Mouse (Mus musculus) left cerebral cortex, adult 18-20 months (tissue): ENCODE results near the gene Atf7. TPM values are rescaled to one million over a fixed set of nuclear protein-coding genes. Genes with fewer than 3 reads are reported as not detected.

Experiments used
- DNase-seq, 2 experiments: peaks; one replicate each; pipeline ENCODE4 v3.0.0; 2021 to 2022; ENCODE audit warnings: low spot score in 2 of 2, mixed read lengths in 1 of 2
- total RNA-seq, 2 experiments: library from RNA; stranded (reverse); gene quantifications; 2 replicates each; pipeline ENCODE4 v1.2.3; 2021

The Atf7 gene
- total RNA-seq, 2 experiments from 2014 or later: 33.9 to 36.3 TPM

DNA sequence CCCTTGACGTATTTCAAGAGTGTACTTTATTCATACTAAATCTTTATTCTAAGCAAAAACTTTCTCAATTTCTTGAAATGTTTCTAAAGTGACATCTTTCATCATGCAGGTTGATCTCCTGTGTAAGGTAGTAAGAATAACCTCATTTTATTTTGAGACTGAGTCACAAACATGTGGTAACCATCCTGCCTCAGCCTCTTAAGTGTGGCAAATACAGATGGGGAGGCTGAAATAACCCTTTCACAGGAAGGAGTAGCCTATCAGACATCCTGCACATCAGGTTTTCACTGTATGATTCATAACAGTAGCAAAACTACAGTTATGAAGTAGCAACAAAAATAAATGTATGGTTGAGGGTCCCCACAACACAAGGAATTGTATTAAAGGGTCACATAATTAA lies 69.7 kb downstream of the Atf7 start:
- DNase-seq: no peak

DNA sequence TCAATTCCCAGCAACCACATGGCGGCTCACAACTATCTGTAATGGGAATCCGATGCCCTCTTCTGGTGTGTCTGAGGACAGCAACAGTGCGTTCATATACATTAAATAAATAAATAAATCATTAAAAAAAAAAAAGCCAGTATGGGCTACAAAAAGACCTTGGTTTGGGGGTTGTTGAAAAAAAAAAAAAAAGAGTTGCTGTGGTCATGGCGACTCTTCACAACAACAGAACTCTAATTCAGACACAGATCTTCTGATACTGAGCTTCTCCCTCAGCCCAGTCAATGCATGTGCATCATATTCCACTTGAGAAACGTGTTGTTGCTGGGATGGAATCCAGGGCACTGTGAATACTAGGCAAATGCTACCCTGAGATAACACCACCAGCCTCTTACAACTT lies 72.7 kb downstream of the Atf7 start:
- no peak for DNase-seq

DNA sequence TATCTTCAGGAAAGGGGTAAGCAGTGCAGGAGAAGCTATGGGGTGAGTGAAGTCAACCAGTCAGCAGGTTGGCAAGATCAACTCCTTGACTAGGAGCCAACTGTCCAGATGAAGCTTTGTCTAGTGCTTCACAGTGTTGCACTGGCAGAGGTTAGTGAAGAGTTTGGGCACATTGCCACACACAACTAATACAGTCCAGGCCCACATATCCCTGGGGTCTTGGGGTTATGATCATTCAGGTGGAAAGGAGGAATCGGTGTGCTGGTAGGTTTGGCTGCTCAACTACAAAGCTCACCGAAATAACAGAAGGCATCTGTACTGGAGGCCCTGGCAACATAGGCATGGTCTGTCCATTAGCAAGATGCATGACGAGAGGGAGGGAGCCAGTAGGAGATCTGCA lies 77.8 kb downstream of the Atf7 start:
- DNase-seq: no peak

DNA sequence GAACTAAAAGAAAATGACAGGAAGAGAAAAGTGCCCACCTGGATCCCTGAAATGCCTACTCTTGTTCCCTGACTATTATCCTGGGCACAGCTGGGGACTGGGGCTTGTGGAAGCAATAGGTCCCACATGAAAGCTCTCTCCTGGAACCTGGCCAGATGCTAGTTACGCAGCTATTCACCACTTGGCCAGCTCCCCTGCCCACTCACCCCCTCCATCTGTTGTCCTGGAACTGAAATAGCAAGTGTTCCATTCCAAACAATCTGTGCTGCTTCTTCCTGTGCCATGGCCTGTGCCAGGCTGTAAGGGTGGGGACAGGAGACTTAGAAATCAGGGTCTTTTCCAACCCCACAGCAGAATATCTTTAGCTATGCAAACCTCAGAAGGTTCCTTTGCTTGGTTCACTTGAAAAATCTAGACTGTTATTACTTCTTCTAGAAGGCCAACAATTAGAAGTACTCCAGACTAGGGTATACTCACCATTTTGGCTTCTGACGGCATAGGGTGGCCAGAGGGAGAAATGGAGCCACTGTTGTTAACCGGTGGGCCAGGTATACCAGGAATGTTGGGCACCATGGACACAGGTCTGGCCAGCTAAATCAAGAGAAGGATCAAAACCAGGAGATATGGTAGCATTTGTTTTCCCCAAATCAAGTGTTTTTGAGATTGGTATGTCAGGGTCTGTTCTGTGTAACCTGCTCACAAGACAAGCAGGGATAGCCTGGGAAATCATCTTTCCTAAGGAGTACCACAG lies 78.4 kb downstream of the Atf7 start:
- peak; percentile 90 to 92 for DNase-seq

DNA sequence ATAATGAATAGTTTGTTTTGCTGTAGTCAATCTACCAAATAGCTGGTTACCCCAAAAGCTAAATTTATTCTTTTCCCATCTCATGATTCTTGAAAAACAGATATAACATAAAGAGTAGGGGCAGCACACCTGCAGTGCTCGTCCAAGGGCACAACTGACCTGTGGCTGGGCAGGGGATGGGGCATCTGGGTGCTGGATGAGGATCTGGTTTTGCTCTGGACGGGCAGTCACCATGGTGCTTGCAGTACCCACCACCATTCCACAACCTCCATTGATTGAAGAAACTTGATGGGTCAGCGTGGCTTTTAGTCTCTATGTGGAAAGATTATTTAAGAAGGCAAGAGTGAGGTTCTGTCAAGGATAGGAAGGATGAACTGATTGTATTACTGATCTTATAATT lies 79.0 kb downstream of the Atf7 start:
- DNase-seq: no peak

DNA sequence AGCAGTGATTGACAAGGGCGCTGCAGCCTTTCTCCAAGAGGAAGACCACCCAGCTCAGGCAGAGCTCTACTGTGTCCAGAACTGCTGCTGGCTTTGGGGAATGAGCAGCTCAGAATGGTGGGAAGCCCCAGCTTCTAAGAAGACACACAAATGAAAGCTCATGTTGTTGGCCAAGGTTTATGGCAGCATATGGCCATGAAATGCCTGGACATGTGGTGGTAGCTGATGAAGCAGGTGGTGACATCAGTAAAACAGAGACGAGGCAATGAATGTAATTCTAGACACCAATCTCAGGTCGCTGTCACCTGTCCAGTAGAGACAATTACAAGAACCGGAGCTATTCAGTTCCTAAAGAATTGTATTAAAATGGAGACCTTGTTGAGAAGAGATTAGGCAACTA lies 80.5 kb downstream of the Atf7 start:
- DNase-seq: no peak

DNA sequence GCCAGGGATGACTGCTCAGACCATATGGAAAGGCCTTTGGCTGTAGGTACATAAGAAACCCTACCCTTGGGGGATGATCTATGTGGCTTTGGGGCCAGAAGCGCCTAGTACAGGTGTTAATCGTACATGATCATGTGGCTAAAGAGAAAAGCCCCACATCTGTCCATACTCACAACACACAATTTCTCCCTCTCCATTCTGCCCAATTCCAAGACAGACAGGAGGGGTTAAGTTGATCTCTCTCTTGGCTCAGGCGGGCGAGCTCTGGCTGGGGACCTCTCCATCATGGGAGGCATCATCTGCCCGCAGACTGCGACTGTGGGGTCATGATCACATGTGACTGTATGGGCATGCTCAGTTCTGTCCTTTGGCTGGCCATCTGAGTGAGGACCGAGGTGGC lies 91.3 kb downstream of the Atf7 start:
- no peak for DNase-seq

DNA sequence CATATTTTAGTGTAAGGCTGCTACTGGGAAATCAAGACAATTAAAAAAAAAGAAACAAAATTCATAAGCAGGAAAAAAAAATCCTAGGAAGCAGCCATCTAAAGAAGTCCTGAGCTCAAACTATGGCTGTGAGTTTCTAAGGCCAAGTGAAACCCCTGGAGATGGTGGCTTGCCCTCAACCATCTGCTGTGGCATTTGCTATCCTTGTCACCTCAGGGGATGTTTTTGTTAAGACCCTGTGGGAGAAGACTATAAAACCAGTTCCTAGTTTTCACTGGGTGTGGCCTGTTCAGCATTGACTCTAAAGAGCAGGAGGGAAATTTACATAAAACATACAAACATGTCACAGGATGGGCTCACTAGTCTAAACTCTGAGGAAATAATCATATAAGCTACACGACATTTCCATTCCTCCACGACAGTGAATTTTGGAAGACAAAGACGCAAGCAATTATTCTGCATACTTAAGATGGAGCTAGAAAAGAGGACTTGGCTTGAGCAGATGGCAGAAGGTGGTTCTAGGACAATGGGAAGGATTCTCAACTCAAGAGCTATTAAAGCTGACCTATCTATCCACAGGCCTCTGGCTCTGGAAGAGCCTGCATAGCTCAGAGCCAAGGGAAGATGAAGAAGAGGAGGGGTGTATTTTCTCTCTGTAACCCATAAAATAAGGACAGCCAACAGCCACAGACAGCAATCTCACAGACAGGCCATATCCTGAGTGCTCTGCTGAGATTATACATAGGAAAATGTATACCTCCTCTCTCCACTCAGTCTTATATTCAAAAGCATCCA lies 93.0 kb downstream of the Atf7 start:
- DNase-seq: no peak

DNA sequence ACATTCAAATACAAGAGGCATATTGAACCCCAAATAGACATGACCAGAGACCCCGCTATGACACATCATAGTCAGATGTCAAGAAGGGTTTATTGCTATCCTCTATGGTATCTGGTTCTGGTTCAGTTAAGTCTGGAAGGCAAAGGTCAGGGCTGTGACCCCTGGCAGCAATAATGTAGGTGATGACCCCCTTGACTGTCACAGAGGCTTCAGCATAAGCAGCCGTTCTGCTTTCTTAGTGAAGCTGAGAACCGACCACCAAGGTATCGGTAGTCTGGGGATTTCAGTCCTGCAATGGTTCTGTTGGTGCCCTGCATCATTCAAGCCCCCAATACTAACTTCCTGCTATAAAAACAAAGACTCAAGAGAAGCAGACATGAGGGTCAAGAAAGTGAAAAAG lies 93.7 kb downstream of the Atf7 start:
- no peak for DNase-seq

DNA sequence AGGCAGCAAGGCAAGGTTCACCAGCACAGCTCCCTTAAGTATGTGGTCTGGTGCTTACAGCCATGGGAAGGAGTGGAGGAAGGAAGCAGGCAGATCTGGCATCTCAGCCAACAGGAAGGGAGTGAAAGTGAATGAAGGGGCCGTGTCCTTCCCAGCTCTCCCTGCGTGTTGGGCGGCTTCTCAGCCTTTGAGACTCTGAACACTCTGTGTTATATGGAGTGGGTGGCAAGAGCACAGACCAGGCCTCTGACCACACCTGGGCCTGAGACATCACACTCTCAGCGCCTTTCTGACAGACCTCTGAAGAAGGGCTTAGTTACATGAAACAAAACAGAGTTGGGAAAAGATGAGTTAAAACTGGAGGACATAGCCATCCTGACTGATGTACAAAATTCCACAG lies 94.7 kb downstream of the Atf7 start:
- no peak for DNase-seq

DNA sequence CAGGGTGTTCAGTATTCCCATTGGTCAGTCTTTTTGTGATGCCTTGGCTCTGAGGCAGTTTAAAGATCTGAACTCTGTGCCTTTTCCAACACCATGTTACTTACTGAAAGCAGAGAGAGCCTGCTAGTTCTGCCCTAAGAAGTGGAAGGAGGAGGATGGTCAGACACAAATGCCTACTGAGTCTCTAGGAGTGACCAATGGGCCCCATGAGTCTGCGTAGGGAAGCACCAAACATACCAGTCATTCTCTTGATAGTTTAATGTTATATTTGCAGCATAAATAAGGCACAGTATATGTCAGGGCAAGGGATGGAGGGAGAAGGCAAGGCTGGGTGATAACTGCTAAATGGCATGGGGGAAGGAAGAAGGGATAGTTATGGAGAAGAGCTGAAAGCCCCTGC lies 96.9 kb downstream of the Atf7 start:
- DNase-seq: no peak

DNA sequence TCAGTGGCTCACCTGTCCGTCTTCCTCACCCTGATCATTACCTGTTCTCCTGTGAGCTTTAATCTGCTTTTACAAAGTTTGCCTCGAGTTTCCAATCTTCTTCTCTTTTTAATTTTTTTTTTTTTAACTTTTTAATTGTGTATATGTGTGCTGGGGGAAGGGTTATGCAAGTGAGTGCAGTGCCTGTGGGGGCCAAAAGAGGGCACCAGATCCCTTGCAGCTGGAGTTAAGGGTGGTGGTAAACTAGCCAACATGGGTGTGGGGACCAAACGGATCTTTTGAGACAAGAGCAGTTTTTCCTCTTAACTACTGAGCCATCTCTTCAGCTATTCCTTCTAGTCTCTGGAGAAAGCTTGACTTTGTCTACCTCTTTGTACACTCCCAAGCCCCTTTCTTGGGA lies 97.3 kb downstream of the Atf7 start:
- DNase-seq: no peak

DNA sequence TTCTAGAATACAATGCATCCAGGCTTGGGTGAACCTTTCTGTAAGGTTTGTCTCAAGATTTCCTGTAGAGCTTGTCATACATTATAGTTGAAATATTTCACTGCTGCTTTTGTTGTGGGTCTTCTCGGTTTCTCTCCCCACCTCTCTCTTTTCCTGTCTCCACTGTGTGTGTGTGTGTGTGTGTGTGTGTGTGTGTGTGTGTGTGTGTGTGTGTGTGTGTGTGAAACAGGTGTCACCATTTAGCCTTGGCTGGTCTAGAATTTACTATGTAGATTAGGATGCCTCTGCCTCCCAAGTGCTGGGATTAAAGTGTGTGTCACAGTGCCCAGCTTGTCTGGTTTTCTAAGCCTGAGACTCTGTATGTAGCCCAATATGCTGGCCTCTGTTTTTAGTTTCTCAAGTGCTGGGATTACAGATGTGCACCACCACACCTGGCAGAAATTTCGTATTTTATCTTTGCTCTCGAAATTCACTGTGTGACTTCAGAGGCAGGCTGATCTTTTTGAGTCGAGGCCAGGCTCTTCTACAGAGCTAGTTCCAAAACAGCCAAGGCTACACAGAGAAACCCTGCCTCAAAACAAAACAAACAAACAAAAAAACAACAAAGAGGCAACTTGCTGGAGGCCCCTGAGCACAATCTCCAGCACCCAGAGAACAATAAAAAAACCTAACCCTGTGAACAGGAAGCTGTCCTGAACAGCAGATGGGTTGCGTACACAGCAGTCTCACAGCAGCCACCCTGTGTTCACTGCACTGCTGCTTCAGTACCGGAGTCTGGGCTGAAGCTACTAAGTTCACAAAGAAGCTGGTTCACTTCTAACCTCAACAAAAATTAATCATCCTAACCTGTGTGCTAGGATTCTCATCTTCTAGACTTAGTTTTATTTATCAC lies 98.9 kb downstream of the Atf7 start:
- no peak for DNase-seq

DNA sequence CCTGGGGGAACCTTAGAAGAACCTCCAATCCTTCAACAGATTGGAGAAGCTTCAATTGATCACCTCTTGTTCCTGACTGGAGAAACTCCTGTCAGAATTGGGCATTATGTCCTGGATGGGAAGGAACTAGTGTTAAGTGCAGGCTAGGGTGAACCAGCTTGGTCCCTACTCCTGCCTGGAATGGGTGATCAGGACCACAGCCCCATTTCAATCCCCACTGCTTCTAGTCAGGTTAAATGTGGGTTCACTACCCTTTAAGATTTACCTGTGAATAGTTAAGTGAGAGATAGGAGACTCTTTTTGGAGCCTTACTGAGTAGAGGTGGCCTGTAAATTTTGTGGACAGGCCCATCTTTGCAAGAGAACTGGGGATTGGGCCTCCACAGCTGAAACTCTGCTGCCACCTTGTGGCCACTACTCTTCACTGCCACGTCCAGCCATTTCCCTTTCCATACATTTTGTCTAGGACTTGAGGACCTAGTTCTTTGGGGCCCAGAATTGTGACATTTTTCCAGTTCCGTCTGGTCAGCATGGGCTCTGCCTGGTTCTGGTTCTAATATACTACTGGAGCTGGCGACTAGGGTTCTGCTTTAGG lies 100.3 kb downstream of the Atf7 start, which contains the start of gene Npff:
Npff (minus strand) TSS at position 51 of the 594 bp plus-strand sequence.
- peak; percentile 80 to 83 for DNase-seq

DNA sequence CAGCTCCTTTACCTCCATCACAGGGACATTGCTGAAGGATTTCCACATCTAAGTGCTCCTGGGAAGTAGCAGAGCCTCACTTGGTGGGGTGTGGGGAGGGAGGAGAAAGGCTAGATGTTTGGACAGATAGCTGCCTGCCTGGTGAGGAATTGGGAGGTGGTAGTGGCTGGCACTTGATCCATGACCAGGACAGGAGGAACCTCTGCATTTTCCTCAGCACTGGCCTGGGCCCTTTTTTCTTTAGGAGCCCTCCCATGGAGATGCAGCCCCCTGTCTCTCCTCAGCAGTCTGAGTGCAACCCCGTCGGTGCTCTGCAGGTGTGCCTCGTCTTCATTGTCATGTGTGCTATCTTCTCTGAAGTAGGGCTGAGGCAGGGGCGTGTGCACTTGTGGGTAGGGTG lies 103.8 kb downstream of the Atf7 start:
- no peak for DNase-seq

DNA sequence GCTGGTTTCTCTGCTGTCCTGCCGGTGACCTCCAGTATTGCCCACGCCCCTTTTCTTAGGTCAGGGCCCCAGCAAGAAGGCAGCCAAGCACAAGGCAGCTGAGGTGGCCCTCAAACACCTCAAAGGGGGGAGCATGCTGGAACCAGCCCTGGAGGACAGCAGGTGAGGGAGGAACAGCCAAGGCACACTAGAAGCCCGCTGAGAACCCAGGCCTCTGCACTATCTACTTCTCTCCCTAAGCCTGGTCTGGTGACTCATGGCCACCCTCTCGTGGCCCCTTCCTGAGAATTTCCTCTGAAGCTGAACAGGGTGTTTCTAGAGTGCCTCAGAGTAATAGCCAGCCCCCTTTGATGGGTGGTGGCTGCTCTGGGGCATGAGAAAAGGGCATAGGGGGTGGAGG lies 104.8 kb downstream of the Atf7 start:
- DNase-seq: no peak

DNA sequence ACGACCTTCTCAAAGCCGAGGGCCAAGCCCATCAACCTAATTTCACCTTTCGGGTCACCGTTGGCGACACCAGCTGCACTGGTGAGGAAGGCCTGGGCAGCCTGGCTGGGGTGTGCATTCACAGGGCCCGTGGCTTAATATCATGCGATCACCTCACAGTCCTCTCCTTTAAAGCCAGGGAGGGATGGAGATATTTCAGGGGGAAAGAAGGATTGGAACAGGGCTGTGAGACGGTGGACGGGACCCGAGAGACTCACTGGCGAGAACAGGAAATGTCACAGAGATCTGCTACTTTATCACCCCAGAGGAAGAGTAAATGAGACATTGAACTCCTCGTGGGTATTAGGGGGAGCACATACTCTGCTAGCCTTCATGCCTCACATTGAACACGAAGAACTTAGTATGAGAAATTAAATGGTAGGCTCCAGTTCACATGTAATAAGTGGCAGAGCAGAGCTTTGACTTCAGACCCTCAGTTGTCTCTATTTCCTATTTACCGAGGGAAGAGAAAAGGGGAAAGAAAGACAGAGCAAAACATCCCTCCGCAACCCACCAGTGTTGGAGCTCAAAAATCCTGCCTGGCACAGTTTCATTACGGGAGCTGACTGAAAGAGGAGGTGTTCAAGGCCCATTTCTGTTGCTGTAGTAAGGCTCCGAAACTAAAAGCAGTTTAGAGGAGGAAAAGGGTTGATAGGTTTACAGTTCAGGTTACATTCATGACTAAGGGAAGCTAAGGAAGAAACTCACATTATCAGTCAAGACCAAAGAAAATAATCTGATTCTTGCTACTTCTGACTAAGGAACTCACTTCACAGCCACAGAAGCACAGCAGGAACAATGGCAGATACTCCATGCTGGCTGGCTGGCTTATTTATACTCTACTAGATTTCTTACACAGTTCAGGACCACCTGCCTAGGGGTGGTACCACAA lies 105.8 kb downstream of the Atf7 start:
- no peak for DNase-seq

DNA sequence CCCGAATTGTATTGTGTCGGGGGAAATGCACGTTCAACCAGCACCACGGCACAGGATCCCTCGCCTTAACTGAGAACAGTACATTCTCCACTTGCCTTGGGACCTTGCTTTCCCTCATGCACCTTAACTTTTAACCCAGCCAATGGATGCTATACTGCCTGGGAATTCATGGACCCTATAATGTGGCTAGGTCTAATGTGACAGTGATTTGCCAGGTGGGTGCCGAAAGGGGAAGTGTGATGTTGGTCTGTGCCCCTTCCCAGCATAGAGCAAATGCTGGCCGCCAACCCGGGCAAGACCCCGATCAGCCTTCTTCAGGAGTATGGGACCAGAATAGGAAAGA lies 106.4 kb downstream of the Atf7 start:
- no peak for DNase-seq

DNA sequence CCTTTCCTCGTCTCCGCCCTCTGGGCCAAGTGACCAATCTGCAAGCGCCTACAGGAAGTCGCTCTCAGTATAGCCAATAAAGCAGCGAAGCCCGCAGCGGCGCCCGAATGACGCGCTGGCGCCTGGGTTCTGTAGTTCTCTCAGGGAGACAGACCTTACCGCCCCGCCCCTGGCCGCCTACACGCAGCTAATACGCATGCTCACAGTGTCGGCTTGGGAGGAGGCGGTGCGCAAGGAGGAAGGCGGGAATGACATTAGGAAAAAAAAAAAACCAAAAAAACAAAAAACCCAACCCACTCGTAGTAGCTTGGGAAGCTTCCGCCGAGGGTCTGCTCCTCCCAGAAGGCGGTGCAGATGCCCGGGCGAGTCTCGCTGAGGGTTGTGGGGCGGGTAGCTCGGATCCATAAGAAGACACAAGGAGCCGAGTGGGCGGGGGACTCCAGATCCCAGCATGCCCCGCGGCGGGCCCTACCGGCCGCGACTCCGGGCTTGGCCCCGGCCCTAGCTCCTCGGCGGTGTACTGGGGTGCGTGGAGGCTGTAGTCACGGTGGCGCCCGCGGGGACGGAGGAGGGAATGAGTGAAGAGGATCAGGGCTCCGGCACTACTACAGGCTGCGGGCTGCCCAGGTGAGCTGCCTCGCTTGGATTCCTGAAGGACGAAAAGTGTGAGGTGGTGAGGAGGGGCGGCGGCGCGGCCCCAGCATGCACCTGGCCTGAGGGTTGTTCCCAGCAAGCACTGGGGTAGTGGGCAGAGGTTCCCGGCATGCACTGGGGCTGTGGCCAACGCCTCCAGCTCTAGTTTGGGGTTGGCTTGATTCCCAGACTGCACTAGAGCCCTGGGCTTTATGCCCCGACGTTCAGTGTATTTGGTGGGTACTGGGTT lies 107.0 kb downstream of the Atf7 start, which contains the start of gene Tarbp2:
Tarbp2 (plus strand) TSS at position 217 of the 883 bp plus-strand sequence.
- peak; percentile 99 to 100 for DNase-seq
